Mouse (Mus musculus) fibroblast of lung, adult 2 months (primary cell): ENCODE data around the gene Fn1.

Experiments used
- DNase-seq: peaks from one replicate; pipeline ENCODE4 v3.0.0-alpha.2; 2011; ENCODE audit warnings: low read depth

Gene Fn1

GRCm38 (mm10) chr1:71652551-71653399, at the start of gene Fn1:
Gene Fn1 (minus strand): TSS chr1:71653200.
- peak; percentile 91 for DNase-seq

GRCm38 (mm10) chr1:71696093-71696492, 43.1 kb upstream of the Fn1 start:
- no peak for DNase-seq

- no peak for DNase-seq
These were observed 38.7 kb upstream of the Fn1 start for GRCm38 (mm10) chr1:71691472-71692277.

GRCm38 (mm10) chr1:71688926-71689303, 35.9 kb upstream of the Fn1 start:
- DNase-seq: no peak

DNA sequence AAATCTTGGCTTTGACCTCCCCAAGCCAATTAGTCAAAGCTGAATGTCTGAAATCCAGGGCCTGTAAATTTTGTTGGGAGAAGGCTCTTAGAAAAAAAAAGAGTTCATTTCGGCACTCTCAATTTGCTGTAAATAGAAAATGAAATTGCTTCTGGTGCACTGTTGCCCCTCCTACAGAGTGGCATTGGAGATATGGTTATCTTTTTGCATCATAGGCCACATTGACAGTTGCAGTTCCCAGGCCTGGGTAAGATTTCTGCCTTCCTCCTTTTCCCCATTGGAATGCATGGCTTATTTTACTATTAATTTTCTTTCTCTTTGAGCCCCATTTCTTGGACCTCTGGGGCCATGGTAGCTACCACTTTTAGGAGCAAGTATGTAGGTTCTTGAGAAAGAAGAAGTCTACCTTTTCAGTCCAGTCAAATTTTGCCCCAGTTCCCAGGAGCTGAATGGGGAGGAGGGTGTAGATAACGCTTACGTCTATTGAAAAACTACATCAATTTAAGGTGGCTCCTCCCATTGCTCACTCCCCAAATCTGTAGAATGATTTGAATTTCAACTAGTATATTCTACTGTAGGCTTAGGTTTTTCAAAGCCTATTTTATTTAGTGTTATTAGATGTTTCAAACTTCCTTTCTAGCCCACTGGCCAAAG, 35.4 kb upstream of the Fn1 start:
- DNase-seq: no peak

DNA sequence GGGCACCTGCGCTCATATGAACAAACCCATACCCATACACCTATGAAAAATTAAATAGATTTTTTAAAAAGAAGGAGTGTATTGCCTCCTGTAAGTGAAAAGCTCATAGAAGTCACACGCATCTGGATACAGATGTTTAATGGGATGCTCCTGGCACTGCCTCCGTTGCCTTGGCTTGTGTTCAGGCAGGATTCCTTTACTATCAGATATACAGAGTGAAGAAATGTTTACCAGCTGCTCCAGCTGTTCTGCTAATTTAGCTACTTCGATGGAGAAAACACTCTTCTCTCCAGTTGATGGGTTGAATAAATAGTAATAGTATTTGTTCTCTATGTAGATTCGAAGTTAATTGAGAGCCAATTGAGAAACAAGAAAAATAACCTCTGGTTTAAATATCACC, 33.8 kb upstream of the Fn1 start:
- no peak for DNase-seq

GRCm38 (mm10) chr1:71683736-71684135, 30.7 kb upstream of the Fn1 start:
- DNase-seq: no peak

DNA sequence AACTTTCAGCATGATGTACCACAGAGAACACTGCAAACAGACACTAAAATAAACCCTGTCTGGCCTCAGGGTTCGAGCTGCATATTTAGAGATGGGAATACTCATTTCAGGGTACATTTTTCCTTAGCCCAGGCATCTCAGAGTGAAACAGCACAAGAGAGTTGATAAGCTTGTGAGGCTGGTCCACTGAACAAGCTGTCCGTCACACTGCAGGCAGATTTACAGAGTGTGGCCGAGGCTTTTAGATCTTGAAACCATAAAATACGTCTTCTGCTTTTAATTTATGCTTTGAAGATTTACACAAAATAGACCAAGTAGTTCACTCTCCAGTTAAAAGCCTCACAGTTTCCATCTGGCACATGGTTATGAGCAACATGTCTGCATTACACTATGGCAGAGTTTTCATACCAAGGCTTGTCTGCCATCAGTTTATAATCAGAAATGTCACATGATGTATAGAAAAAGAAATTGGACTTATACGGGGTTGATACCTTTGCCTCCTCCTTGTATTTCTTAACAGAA, 29.3 kb upstream of the Fn1 start:
- DNase-seq: no peak

GRCm38 (mm10) chr1:71681306-71681705, 28.3 kb upstream of the Fn1 start:
- no peak for DNase-seq

DNA sequence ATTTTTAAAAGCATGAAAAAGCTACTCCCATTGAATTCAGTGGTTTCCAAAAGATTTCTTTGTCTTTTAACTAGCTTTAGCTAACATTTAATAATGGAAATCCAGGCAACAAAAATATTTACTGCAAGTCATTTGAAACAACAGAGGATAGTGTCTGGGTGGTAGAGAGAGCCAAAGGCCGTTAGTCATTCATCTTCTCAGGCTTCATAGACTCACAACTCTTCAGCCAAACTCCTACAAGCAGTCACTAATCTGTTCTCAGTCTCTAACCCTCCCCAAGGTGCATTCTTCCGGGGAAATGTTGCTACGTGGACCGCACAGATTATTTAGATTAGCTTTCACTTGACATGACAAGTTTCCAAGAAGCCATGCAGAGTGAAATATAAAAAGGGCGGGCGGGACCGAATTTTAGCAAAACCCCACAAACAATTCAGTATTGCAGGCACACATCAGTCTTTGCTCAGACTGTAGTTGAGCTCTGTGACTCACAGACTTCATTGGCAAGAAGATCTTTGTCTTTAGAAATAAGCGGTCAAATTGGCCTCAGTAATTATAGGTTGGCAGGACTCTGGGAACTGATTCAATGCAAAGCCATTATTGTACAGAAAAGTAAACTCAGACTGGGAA, 27.2 kb upstream of the Fn1 start:
- peak; percentile 61 for DNase-seq

DNA sequence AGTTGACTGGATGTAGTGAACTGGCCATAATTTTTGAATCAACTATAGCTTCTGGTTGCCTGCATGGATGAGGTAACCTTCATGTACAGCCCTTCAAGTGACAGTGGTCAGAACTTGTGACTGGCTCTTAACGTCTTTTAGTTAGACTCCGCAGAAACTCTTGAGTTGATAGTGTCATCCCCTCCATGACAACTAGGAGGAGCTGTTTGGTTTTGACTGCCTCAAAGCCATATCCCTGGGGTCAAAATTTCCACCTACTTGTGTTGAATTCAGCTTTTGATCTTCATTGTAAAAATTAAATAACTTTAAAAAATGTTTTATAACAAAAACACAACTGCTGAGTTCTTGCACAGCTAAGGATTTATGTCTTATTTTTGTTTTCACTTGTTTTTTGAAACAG, 22.4 kb upstream of the Fn1 start:
- no peak for DNase-seq

DNA sequence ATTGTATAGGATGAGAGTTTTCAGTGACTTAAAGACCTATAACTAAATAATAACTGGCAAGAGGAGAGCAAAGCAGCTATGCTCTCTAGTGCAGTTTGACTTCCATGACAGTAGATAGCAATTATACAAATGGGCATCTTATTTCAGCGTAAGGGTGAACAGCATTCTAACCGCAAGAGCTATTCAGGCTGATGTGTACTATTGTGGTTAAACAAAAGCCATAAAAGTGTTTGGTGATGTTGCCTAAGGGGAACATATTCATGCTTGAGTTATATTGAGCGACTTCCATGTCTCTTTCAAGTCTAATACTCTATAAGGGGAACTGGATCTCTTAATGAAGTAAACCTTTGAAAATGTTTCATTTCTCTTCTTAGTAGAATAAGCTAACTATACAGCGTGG, 21.3 kb upstream of the Fn1 start:
- no peak for DNase-seq

GRCm38 (mm10) chr1:71673398-71673910, 20.5 kb upstream of the Fn1 start:
- DNase-seq: no peak

- no peak for DNase-seq
These were observed 19.3 kb upstream of the Fn1 start for GRCm38 (mm10) chr1:71672346-71672745.

DNA sequence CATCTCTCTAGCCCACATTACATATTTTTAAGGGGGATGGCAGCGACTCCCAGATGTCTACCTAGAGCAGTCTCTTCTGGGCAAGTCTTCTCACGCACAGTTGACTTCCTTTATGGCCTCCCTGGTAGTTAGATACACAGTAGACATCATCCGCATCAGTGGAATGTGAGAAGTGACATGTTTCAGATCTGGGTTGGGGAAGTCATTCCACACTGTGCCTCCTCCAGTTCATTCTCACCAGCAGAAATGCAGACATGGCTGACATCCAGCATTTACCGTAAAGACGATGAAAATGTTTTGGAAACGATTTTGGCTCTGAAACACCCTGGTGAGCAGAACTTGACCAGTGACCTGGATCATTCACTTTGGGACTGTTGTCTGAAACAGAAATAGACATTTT, 10.2 kb upstream of the Fn1 start:
- no peak for DNase-seq

GRCm38 (mm10) chr1:71658632-71659031, 5.6 kb upstream of the Fn1 start:
- no peak for DNase-seq

- DNase-seq: no peak
These were observed 3.3 kb upstream of the Fn1 start for GRCm38 (mm10) chr1:71656309-71656708.

- no peak for DNase-seq
These were observed 1.2 kb upstream of the Fn1 start for GRCm38 (mm10) chr1:71654221-71654620.

DNA sequence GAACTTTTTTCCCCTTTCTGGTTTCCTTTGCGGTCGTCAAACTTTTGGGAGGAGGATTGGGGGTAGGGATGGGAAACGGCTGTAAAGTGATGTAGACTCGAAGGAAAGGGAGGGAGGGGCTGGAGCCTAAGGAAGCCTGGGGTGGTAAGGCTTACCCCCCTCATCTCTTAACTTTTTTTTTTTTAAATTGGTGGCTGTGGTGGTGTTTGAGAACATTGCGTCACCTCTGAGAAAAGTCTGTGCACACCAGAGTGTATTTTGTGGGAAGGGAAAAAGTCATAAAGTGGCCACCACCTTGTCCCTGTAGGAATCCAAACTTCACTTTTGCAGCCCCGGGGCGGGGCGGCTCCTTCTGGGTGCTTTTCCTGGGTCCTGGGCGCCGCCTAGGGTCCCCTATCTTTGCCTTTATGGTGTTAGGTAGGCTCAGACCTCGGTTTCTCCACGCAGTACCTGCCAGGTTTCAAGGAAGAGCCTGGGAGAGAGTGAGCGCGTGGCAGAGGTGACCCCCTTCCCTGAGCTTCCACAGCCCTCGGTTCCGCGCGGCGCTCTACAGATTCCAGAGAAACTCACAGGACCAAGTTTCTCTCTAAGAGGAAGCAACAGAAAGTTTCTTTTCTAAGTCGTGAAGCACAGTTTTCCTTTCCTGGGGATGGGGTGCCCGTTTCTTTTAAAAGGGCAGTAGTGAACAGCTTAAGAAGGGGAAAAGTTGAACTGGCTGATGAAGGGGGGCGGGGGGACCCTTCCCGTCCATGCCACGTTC, 580 bp upstream of the Fn1 start:
- DNase-seq: no peak

GRCm38 (mm10) chr1:71651828-71652227, 1.2 kb downstream of the Fn1 start:
- DNase-seq: no peak

DNA sequence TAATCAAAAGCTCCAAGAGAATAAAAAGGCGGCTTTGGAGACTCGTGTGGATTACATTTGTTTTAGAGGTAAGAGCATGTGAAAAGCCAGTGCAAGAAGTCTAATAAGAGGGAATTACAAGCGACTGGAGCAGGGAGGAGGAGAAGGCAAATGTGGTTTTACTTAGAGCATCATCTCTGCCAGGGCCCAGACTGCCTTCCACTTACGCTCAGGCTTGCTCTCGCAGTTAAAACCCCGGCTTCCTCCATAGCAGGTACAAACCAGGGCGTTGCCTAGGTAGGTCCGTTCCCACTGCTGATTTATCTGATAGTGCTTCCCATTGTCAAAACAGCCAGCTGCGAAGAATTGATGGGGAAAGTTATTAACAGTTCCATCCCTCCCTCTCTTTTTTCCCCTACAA, 1.7 kb downstream of the Fn1 start:
- DNase-seq: no peak
